Mouse (Mus musculus) heart, embryonic 11.5 days (tissue): ENCODE data around the gene Tsc22d4. TPM values are rescaled to one million over a fixed set of nuclear protein-coding genes. Genes with fewer than 3 reads are reported as not detected.
A peak's percentile ranks its signal among the peaks of the same experiment; 100 is the strongest.

Experiments used
- ATAC-seq: fragments of 200-750 bp; cut with Nextera tagmentation; replicated peaks from 2 replicates; pipeline ENCODE4 v1.8.0; 2017; ENCODE audit warnings: moderate library complexity; ENCODE audit not compliant: insufficient number of reproducible peaks, low FRiP score, low TSS enrichment
- H3K27ac ChIP-seq: fragments of 300-500 bp; sonication (generic); 2 replicates; pipeline ENCODE4 v1.5.1; 2014; ENCODE audit warnings: mild to moderate bottlenecking, low read depth, low read length
- H3K27me3 ChIP-seq: fragments of 300-500 bp; sonication (generic); 2 replicates; pipeline ENCODE4 v1.6.1; 2014; ENCODE audit warnings: mild to moderate bottlenecking, low read length, mixed read lengths; ENCODE audit not compliant: control insufficient read depth, insufficient read depth
- H3K36me3 ChIP-seq: fragments of 300-500 bp; sonication (generic); 2 replicates; pipeline ENCODE4 v1.6.1; 2014; ENCODE audit warnings: mild to moderate bottlenecking, low read length, moderate library complexity, mixed read lengths; ENCODE audit not compliant: control insufficient read depth, insufficient read depth
- H3K4me1 ChIP-seq: fragments of 300-500 bp; sonication (generic); 2 replicates; pipeline ENCODE4 v1.6.1; 2014; ENCODE audit warnings: low read length; ENCODE audit not compliant: control insufficient read depth, insufficient read depth
- H3K4me2 ChIP-seq: fragments of 300-500 bp; sonication (generic); 2 replicates; pipeline ENCODE4 v1.6.1; 2014; ENCODE audit warnings: mild to moderate bottlenecking, moderate library complexity
- H3K4me3 ChIP-seq: fragments of 300-500 bp; sonication (generic); 2 replicates; pipeline ENCODE4 v1.5.1; 2014; ENCODE audit warnings: low read depth, low read length
- H3K9ac ChIP-seq: fragments of 300-500 bp; sonication (generic); 2 replicates; pipeline ENCODE4 v1.6.1; 2014; ENCODE audit warnings: mild to moderate bottlenecking, low read depth, low read length, moderate library complexity
- H3K9me3 ChIP-seq: fragments of 300-500 bp; sonication (generic); replicated peaks from 2 replicates; pipeline ENCODE4 v1.6.1; 2016; ENCODE audit warnings: low read length; ENCODE audit not compliant: control insufficient read depth
- WGBS: fragments of 180-500 bp; shearing (Covaris S2); extraction: QIAGEN DNeasy Blood & Tissue Kit; methylation state at CpG from one replicate; pipeline ENCODE4 v1.1.7; 2014; ENCODE audit not compliant: insufficient replicate concordance; 5-methylcytosine and 5-hydroxymethylcytosine counted together
- polyA plus RNA-seq: library from polyadenylated mRNA; unstranded; fragments of >200 nt; fragmentation: Nextera tagmentation; extraction: Ambion mirVana; gene quantifications from 2 replicates; pipeline ENCODE4 v1.2.1, GENCODE M21; 2014

Tsc22d4 gene
- polyA plus RNA-seq, 1 experiment from 2014 or later: 139 TPM

- no peak overlapping the region for H3K4me3 ChIP-seq
- no peak overlapping the region for H3K27ac ChIP-seq
- no peak for ATAC-seq
- no peaks in the 10 kb centered on the region for H3K27me3 ChIP-seq
- H3K4me2 ChIP-seq: no peak overlapping the region
- H3K4me1 ChIP-seq: peaks cover 35% of the 10 kb centered on the region
- no peaks in the 10 kb centered on the region for H3K9me3 ChIP-seq
- peaks cover 27% of the 10 kb centered on the region for H3K36me3 ChIP-seq
- 83% methylated on average over 7 of the region's 7 CpGs for WGBS
- no peak overlapping the region for H3K9ac ChIP-seq
Measured at GRCm38 (mm10) chr5:137781661-137782060, 36.1 kb downstream of the Tsc22d4 start.

- peak overlapping the region; percentile 58 for H3K9ac ChIP-seq
- H3K4me1 ChIP-seq: peaks cover 39% of the 10 kb centered on the region
- no peak for ATAC-seq
- no peak overlapping the region for H3K27ac ChIP-seq
- H3K9me3 ChIP-seq: no peaks in the 10 kb centered on the region
- no peaks in the 10 kb centered on the region; the same call in 1 of the 2 replicates for H3K27me3 ChIP-seq
- 82% methylated on average over 13 of the region's 13 CpGs for WGBS
- H3K36me3 ChIP-seq: peaks cover 27% of the 10 kb centered on the region
- H3K4me3 ChIP-seq: peak overlapping the region; percentile 88
- H3K4me2 ChIP-seq: peak overlapping the region; percentile 92
Measured at GRCm38 (mm10) chr5:137782776-137783522, 37.4 kb downstream of the Tsc22d4 start.

- Histone ChIP-seq H3K4me2 (peak overlapping the region; percentile 92), H3K4me1 (peaks cover 37% of the 10 kb centered on the region), H3K4me3 (peak overlapping the region; percentile 88), H3K27me3 (no peaks in the 10 kb centered on the region; the same call in 1 of the 2 replicates), H3K9ac (peak overlapping the region; percentile 58), H3K9me3 (no peaks in the 10 kb centered on the region), H3K36me3 (peaks cover 27% of the 10 kb centered on the region), H3K27ac (0 out of 2 replicates have a peak overlapping the region, but pooled peaks have one; percentile 100)
- WGBS: 63% methylated on average over 9 of the region's 9 CpGs
- no peak for ATAC-seq
Measured at GRCm38 (mm10) chr5:137783901-137784540, 38.5 kb downstream of the Tsc22d4 start.

- H3K4me2 ChIP-seq: peak overlapping the region; percentile 92
- peaks cover 27% of the 10 kb centered on the region for H3K36me3 ChIP-seq
- peaks cover 36% of the 10 kb centered on the region for H3K4me1 ChIP-seq
- peak overlapping the region; percentile 97 for H3K9ac ChIP-seq
- peak overlapping the region; percentile 88 for H3K4me3 ChIP-seq
- ATAC-seq: no peak
- H3K27ac ChIP-seq: 0 out of 2 replicates have a peak overlapping the region, but pooled peaks have one; percentile 100
- WGBS: 85% methylated on average over 14 of the region's 14 CpGs
- no peaks in the 10 kb centered on the region; the same call in 1 of the 2 replicates for H3K27me3 ChIP-seq
- H3K9me3 ChIP-seq: no peaks in the 10 kb centered on the region
Measured at GRCm38 (mm10) chr5:137784546-137784945, 39.0 kb downstream of the Tsc22d4 start.

- 2% methylated on average over 53 of the region's 62 CpGs for WGBS
- Histone ChIP-seq H3K27ac (peak overlapping the region; percentile 100), H3K9me3 (no peaks in the 10 kb centered on the region), H3K4me2 (peak overlapping the region; percentile 92), H3K4me3 (peak overlapping the region; percentile 88), H3K9ac (peak overlapping the region; percentile 97), H3K4me1 (peaks cover 29% of the 10 kb centered on the region), H3K27me3 (no peaks in the 10 kb centered on the region; the same call in 1 of the 2 replicates), H3K36me3 (peaks cover 27% of the 10 kb centered on the region)
- ATAC-seq: 0 out of 2 replicates have a peak, but pooled peaks have one; percentile 9
Measured at GRCm38 (mm10) chr5:137785164-137786031, 39.9 kb downstream of the Tsc22d4 start.

GRCm38 (mm10) chr5:137786109-137786942, 40.8 kb downstream of the Tsc22d4 start:
- H3K4me2 ChIP-seq: peak overlapping the region; percentile 92
- no peaks in the 10 kb centered on the region; the same call in 1 of the 2 replicates for H3K27me3 ChIP-seq
- WGBS: under 1% methylated on average over 79 of the region's 79 CpGs
- H3K9ac ChIP-seq: peak overlapping the region; percentile 97
- ATAC-seq: peak; percentile 92
- H3K27ac ChIP-seq: peak overlapping the region; percentile 100
- H3K9me3 ChIP-seq: no peaks in the 10 kb centered on the region
- H3K4me1 ChIP-seq: peaks cover 29% of the 10 kb centered on the region
- H3K36me3 ChIP-seq: peaks cover 22% of the 10 kb centered on the region
- H3K4me3 ChIP-seq: peak overlapping the region; percentile 88

GRCm38 (mm10) chr5:137787151-137787928, 41.8 kb downstream of the Tsc22d4 start, which contains the start of the genes Mepce and Zcwpw1:
Gene Mepce, minus strand, starts transcription at chr5:137787655.
Gene Zcwpw1, plus strand, starts transcription at chr5:137787798.
- peak within 1 kb of the TSS; percentile 92 for H3K4me2 ChIP-seq
- H3K4me3 ChIP-seq: peak within 1 kb of the TSS; percentile 88
- peaks cover 13% of the 10 kb centered on the region for H3K36me3 ChIP-seq
- peak within 1 kb of the TSS; percentile 97 for H3K9ac ChIP-seq
- no peaks in the 10 kb centered on the region for H3K9me3 ChIP-seq
- peak; percentile 52 for ATAC-seq
- no peaks in the 10 kb centered on the region; the same call in 1 of the 2 replicates for H3K27me3 ChIP-seq
- H3K27ac ChIP-seq: peak within 1 kb of the TSS; percentile 100
- peaks cover 29% of the 10 kb centered on the region for H3K4me1 ChIP-seq
- WGBS: under 1% methylated on average over 47 of the region's 48 CpGs
